Mouse (Mus musculus) CD8-positive naive resting alpha-beta T cell, adult 2 months (primary cell): ENCODE results near the gene Dpagt1.
A peak's percentile ranks its signal among the peaks of the same experiment; 100 is the strongest.
"Not testable (repeated sequence)": the region's sequence is repeated elsewhere in the genome, so short reads cannot be mapped to it uniquely, and the experiment has no call there.

Experiments used
- DNase-seq, 2 experiments: peaks; one replicate each; pipeline ENCODE4 v3.0.0; 2022; ENCODE audit warnings: low read depth in 2 of 2, low spot score in 2 of 2

Gene Dpagt1

GRCm38 (mm10) chr9:44325768-44326370 lies at the start of gene Dpagt1:
Dpagt1 (plus strand) TSS chr9:44326019.
- no peak for DNase-seq

- no peak for DNase-seq
Measured at GRCm38 (mm10) chr9:44283183-44283582, 42.6 kb upstream of the Dpagt1 start.

DNA sequence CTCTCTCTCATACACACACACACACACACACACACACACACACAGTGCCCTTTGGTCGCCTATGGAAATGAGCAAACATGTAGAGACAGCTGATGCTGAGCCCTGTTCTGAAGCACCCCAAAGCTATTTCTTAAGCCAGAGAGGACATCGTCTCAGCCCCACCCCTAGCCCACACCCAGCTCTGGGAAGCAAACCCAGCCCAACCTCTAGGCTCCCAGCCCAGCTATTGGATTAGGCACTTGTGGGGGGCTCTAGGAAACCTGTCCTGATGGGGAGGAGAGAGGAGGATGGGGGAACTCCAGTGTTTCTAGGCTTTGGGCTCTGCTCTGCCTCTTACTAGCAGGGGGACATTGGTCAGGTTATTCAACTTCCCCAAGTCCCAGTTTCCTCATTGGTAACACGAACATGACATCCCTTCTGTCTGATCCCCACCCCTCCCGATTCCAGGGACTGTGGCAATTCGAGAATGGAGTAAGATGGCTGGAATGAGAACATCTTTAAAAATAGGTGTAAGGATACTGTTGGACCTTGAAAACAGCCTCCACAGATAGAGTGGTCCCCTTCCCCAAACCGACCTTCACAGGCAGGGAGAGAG lies 39.5 kb upstream of the Dpagt1 start:
- no peak for DNase-seq

DNA sequence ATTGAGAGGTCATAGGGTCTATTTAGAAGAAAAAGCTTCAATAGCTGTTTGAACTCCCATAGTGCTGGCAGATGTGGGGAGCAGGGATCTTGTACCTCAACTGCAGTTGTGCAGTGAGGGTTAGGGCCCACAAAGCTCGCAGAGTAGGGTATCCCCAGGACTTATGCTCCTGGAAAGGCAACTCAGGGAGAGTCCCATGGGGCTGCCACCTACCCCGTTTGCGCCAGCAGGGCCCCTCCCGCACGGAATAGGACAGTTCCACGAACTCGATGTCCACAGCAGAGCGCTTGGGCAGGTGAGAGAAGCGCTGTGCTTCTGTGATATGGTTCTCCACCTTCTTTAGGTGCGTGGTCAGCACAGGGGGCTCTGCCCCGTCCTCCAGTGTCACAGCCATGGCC lies 38.8 kb upstream of the Dpagt1 start:
- no peak for DNase-seq

- DNase-seq, result no peak
Measured at GRCm38 (mm10) chr9:44287401-44288075, 38.3 kb upstream of the Dpagt1 start.

DNA sequence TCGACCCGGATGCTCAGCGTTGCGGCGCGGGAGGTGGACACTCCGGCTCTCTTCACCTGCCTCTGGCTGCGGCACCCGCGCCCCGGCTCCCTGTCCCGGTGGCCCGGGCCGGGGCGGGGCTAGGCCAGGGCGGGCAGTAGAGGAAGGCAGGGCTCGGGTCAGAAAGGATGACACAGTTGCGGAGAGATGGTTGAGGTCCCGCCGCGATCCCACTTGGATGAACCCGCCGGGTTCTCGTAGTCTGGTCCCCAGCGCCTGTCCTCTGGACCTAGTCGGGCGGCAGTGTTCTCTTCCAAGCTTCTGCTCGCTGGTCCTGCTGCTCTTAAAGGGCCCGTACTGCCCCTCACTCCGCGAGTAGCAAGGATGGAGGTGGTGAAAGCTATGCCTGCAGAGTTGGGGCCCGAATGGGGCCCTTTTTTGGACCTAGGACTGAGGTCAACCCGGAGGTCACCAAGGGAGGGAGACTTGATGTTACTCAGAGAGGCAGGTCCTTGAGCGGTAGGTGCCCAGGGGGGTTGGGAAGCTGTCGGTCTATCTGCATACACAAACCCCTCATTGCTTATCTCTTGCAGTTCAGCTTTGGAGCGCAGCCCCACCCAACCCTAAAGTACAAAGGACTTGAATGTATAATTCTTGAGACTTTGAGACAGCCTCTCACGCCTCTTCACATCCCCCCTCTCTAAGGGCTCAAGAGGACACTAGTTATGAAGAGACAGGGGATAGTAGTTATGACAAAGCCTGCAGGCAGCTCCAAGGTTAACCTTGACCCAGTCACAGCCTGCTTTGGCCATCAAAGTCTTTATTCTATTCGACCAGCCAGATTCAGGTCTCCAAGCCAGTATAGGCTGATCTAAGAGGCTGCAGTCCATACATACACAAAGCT lies 37.5 kb upstream of the Dpagt1 start, which contains the start of gene Abcg4:
TSS of gene Abcg4 (minus strand) at position 540 of the 883 bp plus-strand sequence.
- DNase-seq, result no peak

DNA sequence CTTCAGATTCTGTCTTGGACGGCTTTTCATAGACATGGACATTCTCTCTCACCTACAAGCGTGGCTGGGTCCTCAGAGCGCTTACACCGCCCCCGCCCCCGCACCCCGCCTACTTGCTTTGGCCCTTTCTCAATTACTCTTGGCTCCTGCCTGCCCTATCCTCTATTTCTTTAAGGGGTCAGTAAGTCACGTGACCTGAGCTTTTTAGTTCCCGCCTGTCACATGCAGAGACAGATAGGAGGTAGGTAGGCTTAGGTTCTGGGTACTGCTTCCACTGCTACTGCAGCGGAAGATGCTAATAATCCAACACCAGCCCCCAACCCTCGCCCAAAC lies 36.9 kb upstream of the Dpagt1 start:
- no peak for DNase-seq

- DNase-seq, result peak; percentile 25 to 49
Measured at GRCm38 (mm10) chr9:44292490-44292889, 33.3 kb upstream of the Dpagt1 start.

DNA sequence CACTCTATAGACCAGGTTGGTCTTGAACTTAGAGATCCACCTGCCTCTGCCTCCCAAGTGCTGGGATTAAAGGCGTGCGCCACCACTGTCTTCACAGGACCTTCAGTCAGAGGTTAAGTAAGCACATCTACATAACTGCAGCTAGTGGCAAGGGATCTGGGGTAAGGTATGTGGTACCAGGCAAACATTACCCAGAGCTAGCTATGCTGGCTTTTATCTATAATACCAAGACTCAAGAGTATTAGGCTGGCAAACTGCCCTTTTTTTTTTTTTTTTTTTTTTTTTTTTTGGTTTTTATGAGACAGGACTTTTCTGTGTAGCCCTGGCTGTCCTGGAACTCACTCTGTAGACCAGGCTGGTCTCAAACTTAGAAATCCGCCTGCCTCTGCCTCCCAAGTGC lies 25.8 kb upstream of the Dpagt1 start:
- DNase-seq, result not testable (repeated sequence)

GRCm38 (mm10) chr9:44305466-44306079 lies 20.2 kb upstream of the Dpagt1 start, which contains the start of gene Hinfp:
Hinfp (minus strand) TSS chr9:44305671.
- peak; percentile 98 for DNase-seq

- DNase-seq, result no peak
Measured at GRCm38 (mm10) chr9:44306532-44306931, 19.3 kb upstream of the Dpagt1 start.

DNA sequence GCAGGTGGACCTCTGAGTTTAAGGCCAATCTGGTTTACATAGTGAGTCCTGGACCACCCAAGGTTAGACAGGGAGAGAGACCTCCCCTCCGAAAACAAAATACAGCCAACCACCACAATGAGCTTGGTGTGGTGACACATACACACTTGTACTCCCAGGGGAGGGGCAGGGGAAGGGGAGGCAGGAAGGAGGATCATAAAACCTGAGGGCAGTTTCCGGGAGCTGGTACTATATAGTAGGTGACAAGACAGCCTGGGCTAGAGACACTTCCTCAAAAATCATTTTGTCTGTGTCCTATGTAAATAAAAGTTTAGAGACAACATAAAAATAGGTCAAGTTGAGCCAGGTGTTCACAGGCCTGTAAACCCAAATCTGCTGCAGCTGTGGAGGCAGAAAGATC lies 18.6 kb upstream of the Dpagt1 start:
- no peak for DNase-seq

- DNase-seq, result no peak
Measured at GRCm38 (mm10) chr9:44309756-44310155, 16.1 kb upstream of the Dpagt1 start.

DNA sequence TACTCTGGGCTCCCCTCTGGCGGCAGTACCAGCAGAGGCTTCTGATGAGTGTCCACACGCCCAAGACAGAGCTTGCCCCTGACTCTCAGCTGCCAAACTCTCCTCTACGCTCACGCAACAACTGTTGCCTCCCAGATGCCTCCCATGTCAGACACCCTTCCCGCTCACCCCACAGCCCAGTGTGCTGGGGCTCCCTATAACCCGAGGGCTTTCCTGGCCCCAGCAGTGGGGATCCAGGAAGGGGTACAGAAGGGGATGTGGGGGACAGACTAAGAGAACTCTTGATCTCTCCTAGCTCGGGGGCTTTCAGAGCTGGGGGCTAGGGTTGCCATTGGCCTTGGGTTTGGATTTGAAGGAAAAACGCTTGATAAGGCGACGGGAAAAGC lies 15.1 kb upstream of the Dpagt1 start:
- DNase-seq, result no peak

- DNase-seq, result no peak
Measured at GRCm38 (mm10) chr9:44311136-44312134, 14.4 kb upstream of the Dpagt1 start.

- DNase-seq, result no peak
Measured at GRCm38 (mm10) chr9:44313476-44314256, 12.2 kb upstream of the Dpagt1 start.

DNA sequence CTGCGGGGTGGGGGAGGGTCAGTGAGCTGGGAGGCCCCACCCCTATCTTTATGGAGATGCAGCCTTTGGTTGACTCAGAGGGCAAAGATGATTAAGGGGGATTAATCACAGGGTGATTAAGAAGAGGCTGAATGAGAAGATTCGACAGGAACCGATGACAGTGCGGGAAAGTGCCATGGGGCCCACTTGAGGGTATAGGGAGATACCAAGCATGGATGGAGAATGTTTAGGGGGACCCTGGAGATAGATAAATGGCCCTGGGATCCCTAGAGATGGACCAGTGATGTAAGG lies 11.6 kb upstream of the Dpagt1 start:
- DNase-seq, result no peak

DNA sequence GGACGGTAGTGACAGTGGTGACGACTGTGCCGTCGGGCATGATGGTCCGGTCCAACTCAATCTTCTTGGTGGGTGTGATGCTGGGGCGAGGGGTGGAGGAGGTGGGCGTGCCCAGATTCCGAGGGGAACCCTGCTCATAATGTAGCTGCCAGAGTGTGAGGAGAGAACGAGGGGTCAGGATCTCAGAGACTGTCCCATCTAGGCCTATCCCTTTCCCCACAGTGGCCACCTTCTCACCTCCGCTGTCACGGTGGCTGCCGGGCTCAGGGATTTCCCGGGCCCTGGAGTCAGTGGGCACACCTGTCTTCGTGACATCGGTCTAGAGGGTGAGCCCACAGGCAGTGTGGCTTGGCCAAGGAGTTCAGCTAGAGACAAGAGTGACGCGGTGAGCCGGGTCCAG lies 10.9 kb upstream of the Dpagt1 start:
- DNase-seq, result no peak

- no peak for DNase-seq
Measured at GRCm38 (mm10) chr9:44317452-44317851, 8.4 kb upstream of the Dpagt1 start.
